Mouse (Mus musculus) lung, postnatal 0 days (tissue): ENCODE measurements around the gene Ces1b. TPM values are rescaled to one million over a fixed set of nuclear protein-coding genes. Genes with fewer than 3 reads are reported as not detected.
A peak's percentile ranks its signal among the peaks of the same experiment; 100 is the strongest.

ENCODE experiments used
- ATAC-seq: fragments of 200-750 bp; cut with Nextera tagmentation; 2 replicates; pipeline ENCODE4 v1.8.0; 2017; ENCODE audit warnings: moderate library complexity
- DNase-seq: peaks from one replicate; pipeline ENCODE4 v3.0.0-alpha.2; 2016; ENCODE audit warnings: low spot score
- H3K27ac ChIP-seq: fragments of 300-500 bp; sonication (generic); 2 replicates; pipeline ENCODE4 v1.5.1; 2014; ENCODE audit warnings: antibody characterized with exemption, mild to moderate bottlenecking, low read length, mixed read lengths
- H3K27me3 ChIP-seq: fragments of 300-500 bp; sonication (generic); replicated peaks from 2 replicates; pipeline ENCODE4 v1.6.1; 2014; ENCODE audit warnings: low read length, mixed read lengths; ENCODE audit not compliant: insufficient read depth
- H3K36me3 ChIP-seq: fragments of 300-500 bp; sonication (generic); 2 replicates; pipeline ENCODE4 v1.6.1; 2014; ENCODE audit warnings: low read length, mixed read lengths; ENCODE audit not compliant: insufficient read depth
- H3K4me1 ChIP-seq: fragments of 300-500 bp; sonication (generic); 2 replicates; pipeline ENCODE4 v1.6.1; 2014; ENCODE audit warnings: antibody characterized with exemption, low read depth, low read length, mixed read lengths; ENCODE audit not compliant: insufficient read depth
- H3K4me2 ChIP-seq: fragments of 300-500 bp; sonication (generic); replicated peaks from 2 replicates; pipeline ENCODE4 v1.6.1; 2014; ENCODE audit warnings: low read depth, mild to moderate bottlenecking, low read length, moderate library complexity, mixed read lengths
- H3K4me3 ChIP-seq: fragments of 300-500 bp; sonication (generic); 2 replicates; pipeline ENCODE4 v1.5.1; 2014; ENCODE audit warnings: low read depth, low read length
- H3K9ac ChIP-seq: fragments of 300-500 bp; sonication (generic); replicated peaks from 2 replicates; pipeline ENCODE4 v1.6.1; 2014; ENCODE audit warnings: low read depth, mild to moderate bottlenecking
- H3K9me3 ChIP-seq: fragments of 300-500 bp; sonication (generic); 2 replicates; pipeline ENCODE4 v1.6.1; 2016; ENCODE audit warnings: low read length, mixed read lengths
- CTCF ChIP-seq: IDR thresholded peaks from 2 replicates; pipeline ENCODE4 v1.5.1; 2016; ENCODE audit warnings: antibody characterized with exemption, mild to moderate bottlenecking
- EP300 ChIP-seq: IDR thresholded peaks from 2 replicates; pipeline ENCODE4 v1.6.1; 2016; ENCODE audit warnings: antibody characterized with exemption, mild to moderate bottlenecking, control low read depth
- WGBS: fragments of 180-500 bp; shearing (Covaris S2); extraction: QIAGEN DNeasy Blood & Tissue Kit; methylation state at CpG from one replicate; pipeline ENCODE4 v1.1.7; 2014; 5-methylcytosine and 5-hydroxymethylcytosine counted together
- polyA plus RNA-seq: library from polyadenylated mRNA; unstranded; fragments of >200 nt; fragmentation: Nextera tagmentation; extraction: Ambion mirVana; gene quantifications from 2 replicates; pipeline ENCODE4 v1.2.1, GENCODE M21; 2015

The Ces1b gene
- polyA plus RNA-seq, result 0.37 and 0.61 TPM in 2 replicates

DNA sequence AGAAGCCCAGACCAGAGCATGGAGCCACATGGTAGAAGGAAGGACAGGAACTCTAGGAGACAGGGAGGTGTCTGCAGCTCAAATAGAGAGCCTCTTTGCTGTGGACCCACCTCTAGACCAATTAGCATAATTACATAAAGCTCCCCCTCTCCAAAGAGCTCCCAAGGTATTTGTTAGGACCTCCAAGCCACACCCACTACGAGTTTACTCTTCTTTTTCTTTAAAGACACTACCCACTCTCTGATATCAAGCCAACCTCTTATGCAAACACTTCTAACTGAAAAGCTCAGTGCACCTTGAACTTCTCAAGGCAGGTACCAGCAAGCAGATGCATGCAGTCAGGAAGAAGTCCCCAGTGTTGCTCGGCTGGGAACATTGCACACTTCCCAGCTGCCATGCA lies at the start of gene Ces1b:
Ces1b (minus strand) TSS at position 131 of the 400 bp plus-strand sequence.
- H3K4me1 ChIP-seq, result no peaks in the 10 kb centered on the region
- TF ChIP-seq EP300 (no peak), CTCF (no peak)
- no peak within 1 kb of the TSS for H3K4me2 ChIP-seq
- DNase-seq, result no peak
- H3K27me3 ChIP-seq, result no peaks in the 10 kb centered on the region
- 40% methylated on average over 2 of the region's 2 CpGs for WGBS
- ATAC-seq, result no peak
- H3K9ac ChIP-seq, result no peak within 1 kb of the TSS
- no peaks in the 10 kb centered on the region for H3K36me3 ChIP-seq
- no peak within 1 kb of the TSS for H3K27ac ChIP-seq
- no peak within 1 kb of the TSS for H3K4me3 ChIP-seq
- H3K9me3 ChIP-seq, result no peaks in the 10 kb centered on the region

DNA sequence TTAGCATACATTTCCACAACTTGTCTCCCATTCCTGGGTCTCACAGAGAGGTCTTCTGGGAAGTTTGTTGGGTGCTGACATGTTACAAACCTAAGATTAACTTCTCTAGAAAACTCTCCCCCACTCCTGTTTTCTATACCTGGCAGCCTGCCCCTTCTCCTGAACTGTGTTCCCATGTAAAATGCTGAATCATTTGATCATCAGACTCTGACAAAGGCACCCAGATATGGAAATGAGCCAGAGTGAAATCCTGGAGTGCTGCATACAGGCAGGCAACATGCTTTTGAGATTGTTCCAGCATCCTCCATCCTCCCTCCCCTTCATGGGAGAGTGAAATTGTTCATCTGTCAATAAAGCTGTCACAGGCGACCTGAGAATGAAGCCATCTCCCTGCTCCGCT lies 46.7 kb upstream of the Ces1b start:
- Histone ChIP-seq H3K9me3 (no peaks in the 10 kb centered on the region), H3K36me3 (no peaks in the 10 kb centered on the region), H3K4me2 (no peak overlapping the region), H3K27me3 (no peaks in the 10 kb centered on the region), H3K27ac (no peak overlapping the region), H3K4me1 (no peaks in the 10 kb centered on the region), H3K9ac (no peak overlapping the region), H3K4me3 (no peak overlapping the region)
- WGBS, result 61% methylated on average over 2 of the region's 2 CpGs
- DNase-seq (no peak), ATAC-seq (no peak)
- TF ChIP-seq EP300 (no peak), CTCF (no peak)

DNA sequence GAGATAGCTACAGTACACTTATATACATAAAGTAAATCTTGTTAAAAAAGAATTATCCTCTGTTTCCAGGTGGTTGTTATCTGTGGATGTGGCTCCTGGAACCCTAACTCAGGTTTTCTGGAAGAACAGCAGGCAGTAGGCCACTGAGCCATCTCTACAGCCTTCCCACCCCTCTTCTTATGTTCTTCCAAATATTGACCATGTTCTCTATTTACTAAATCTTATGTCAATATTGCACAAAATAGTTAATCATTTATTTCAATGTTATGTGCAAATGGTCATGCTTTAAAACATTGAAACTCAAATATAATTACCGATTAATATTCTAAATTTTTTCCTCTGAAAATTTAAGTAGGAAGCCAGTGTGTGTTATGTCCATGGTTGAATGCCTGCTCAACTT lies 42.2 kb upstream of the Ces1b start:
- WGBS, result 87% methylated on average over 1 of the region's 1 CpGs
- H3K36me3 ChIP-seq, result no peaks in the 10 kb centered on the region

DNA sequence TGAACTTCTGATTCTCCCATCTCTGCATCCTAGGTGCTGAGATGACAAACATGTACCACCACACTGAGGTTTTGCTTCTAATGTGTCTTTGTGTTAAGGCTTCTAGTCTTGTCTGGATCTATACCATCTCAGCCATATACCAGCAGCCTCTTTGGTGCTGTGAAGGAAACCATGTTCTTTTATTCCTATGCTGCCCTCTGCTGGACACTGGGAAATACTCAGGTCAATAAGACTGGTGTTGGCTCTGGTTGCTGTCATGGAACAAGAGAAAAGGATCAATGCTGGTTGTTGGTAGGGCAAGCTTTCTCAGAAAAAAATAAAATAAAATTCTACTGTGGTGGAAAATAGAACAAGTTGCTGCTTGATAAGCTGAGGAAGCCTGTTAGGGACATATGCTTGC lies 15.6 kb upstream of the Ces1b start:
- Histone ChIP-seq H3K9ac (no peak overlapping the region), H3K4me1 (no peaks in the 10 kb centered on the region), H3K36me3 (no peaks in the 10 kb centered on the region), H3K27me3 (no peaks in the 10 kb centered on the region), H3K4me2 (no peak overlapping the region), H3K9me3 (no peaks in the 10 kb centered on the region), H3K4me3 (no peak overlapping the region), H3K27ac (no peak overlapping the region)
- TF ChIP-seq CTCF, result peak; percentile 76
- no peak for TF ChIP-seq EP300
- DNase-seq (peak; percentile 42), ATAC-seq (no peak)

More for the DNA sequence above, 42.2 kb upstream of the Ces1b start:
- no peak overlapping the region for H3K9ac ChIP-seq
- no peak for TF ChIP-seq EP300
- TF ChIP-seq CTCF, result no peak
- H3K4me1 ChIP-seq, result no peaks in the 10 kb centered on the region
- DNase-seq (no peak), ATAC-seq (no peak)
- H3K27ac ChIP-seq, result no peak overlapping the region
- H3K4me3 ChIP-seq, result no peak overlapping the region
- H3K27me3 ChIP-seq, result no peaks in the 10 kb centered on the region
- H3K9me3 ChIP-seq, result no peaks in the 10 kb centered on the region
- H3K4me2 ChIP-seq, result no peak overlapping the region

DNA sequence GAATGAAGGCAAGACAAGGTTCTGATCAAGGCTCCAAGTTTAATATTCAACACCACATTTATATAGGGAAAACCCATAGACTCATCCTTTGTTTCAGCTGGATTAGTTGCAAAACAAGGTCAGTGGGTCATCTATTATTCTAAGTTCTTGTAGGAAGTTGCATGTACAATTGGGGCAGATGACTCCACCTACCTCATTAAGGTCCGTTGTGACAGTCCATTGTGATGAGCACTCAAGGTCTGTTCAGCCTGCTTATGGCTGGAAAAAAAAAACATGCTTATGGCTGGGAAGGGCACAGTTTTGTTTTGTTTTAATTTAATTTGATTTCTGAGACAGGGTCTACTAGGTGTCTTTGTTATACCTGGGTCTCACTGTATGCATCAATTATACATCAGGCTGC lies 11.5 kb upstream of the Ces1b start:
- no peak for TF ChIP-seq EP300
- no peak overlapping the region for H3K4me3 ChIP-seq
- no peak overlapping the region for H3K9ac ChIP-seq
- 48% methylated on average over 1 of the region's 1 CpGs for WGBS
- H3K27me3 ChIP-seq, result no peaks in the 10 kb centered on the region
- no peak for ATAC-seq
- H3K4me1 ChIP-seq, result no peaks in the 10 kb centered on the region
- H3K36me3 ChIP-seq, result no peaks in the 10 kb centered on the region
- no peak overlapping the region for H3K27ac ChIP-seq
- H3K9me3 ChIP-seq, result no peaks in the 10 kb centered on the region
- no peak overlapping the region for H3K4me2 ChIP-seq
- no peak for DNase-seq

DNA sequence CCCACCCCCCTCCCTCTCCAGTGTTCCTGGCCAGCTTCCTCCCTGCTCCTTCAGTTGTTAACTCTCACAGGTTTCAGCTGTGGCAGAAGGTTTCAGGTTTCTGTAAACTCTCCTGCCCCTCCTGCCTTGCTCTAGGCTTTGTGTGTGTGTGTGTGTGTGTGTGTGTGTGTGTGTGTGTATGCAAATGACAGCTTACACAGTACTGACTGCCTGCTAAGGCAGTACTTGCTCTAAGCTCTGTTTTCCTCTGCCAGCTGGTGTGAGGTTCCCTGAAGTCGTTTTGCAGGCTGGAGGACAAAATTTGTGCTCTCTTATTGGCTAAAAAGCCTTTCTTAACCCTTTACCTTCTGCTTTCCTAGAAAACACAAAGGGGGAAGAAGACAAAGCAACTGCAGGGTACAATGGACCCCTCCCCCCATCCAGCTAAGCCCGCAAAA lies 8.9 kb upstream of the Ces1b start:
- DNase-seq, result peak; percentile 11
- Histone ChIP-seq H3K4me3 (no peak overlapping the region), H3K9me3 (no peaks in the 10 kb centered on the region), H3K4me2 (no peak overlapping the region), H3K27ac (no peak overlapping the region), H3K4me1 (no peaks in the 10 kb centered on the region), H3K9ac (no peak overlapping the region), H3K36me3 (no peaks in the 10 kb centered on the region), H3K27me3 (no peaks in the 10 kb centered on the region)
- 4% methylated on average over 2 of the region's 2 CpGs for WGBS
- peak; percentile 46; the same call in 1 of the 2 replicates for ATAC-seq
- no peak for TF ChIP-seq EP300
- no peak for TF ChIP-seq CTCF

DNA sequence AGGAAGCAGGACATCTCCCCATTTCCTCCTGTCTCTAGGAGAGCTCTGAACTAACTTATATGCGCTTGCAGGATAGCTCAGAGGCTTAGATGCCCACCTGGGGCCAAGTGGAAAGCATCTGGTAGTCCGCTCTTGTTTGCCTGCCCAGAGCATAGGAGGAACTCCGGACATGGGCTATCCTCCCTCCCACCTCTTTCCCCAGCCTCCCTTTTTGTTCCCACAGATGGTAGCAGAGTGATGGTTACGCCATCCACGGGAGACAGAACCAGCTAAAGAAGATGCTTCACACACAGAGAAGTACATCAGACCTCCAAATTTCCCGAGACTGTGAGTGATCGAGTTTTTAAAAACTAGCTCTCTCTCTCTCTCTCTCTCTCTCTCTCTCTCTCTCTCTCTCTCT lies 8.4 kb upstream of the Ces1b start:
- no peak for ATAC-seq
- TF ChIP-seq EP300 (no peak), CTCF (no peak)
- no peaks in the 10 kb centered on the region for H3K4me1 ChIP-seq
- H3K27ac ChIP-seq, result no peak overlapping the region
- H3K4me3 ChIP-seq, result no peak overlapping the region
- WGBS, result 23% methylated on average over 7 of the region's 7 CpGs
- no peak overlapping the region for H3K4me2 ChIP-seq
- H3K9ac ChIP-seq, result no peak overlapping the region
- H3K9me3 ChIP-seq, result no peaks in the 10 kb centered on the region
- no peaks in the 10 kb centered on the region for H3K36me3 ChIP-seq
- no peak for DNase-seq
- no peaks in the 10 kb centered on the region for H3K27me3 ChIP-seq
